Mouse (Mus musculus) myocyte (in vitro differentiated cells): ENCODE data around the gene Bst2.

Experiments used
- MYOD1 ChIP-seq, 3 experiments: IDR thresholded peaks; one replicate each; pipeline ENCODE4 v1.6.1; 2011; ENCODE audit warnings: control low read depth in 2 of 3, low read depth in 2 of 3, mild to moderate bottlenecking in 2 of 3, moderate library complexity in 1 of 3; ENCODE audit not compliant: insufficient read length in 2 of 3, control insufficient read depth in 1 of 3
- SRF ChIP-seq: IDR thresholded peaks from one replicate; pipeline ENCODE4 v1.6.1; 2011; ENCODE audit warnings: low read depth; ENCODE audit not compliant: control insufficient read depth, insufficient read length

- no peak for TF ChIP-seq SRF
- peak in 1 of 3 experiments; percentile 50 for TF ChIP-seq MYOD1 (IDR thresholded peaks at IDR 0.05; ENCODE audit: control insufficient read depth in 1 of 3, insufficient read length in 2 of 3, low read depth in 2 of 3)
These were observed 25.5 kb upstream of the Bst2 start for GRCm38 (mm10) chr8:71562751-71563150.
